Mouse (Mus musculus): ENCODE measurements around the gene Nol9.
"Not testable (repeated sequence)": the region's sequence is repeated elsewhere in the genome, so short reads cannot be mapped to it uniquely, and the experiment has no call there.

Gene Nol9

GRCm38 (mm10) chr4:152010707-152011134 lies 28.4 kb upstream of the Nol9 start:
- no peak for DNase-seq (ENCODE audit: low spot score)

GRCm38 (mm10) chr4:152011171-152011760 lies 27.9 kb upstream of the Nol9 start:
- no peak for DNase-seq (ENCODE audit: low spot score)

- no peak for DNase-seq (ENCODE audit: low spot score)
These were observed 27.0 kb upstream of the Nol9 start for GRCm38 (mm10) chr4:152012109-152012508.

GRCm38 (mm10) chr4:152013036-152013813 lies 25.9 kb upstream of the Nol9 start:
- DNase-seq (ENCODE audit: low spot score): peak; percentile 63

GRCm38 (mm10) chr4:152019073-152019472 lies 20.0 kb upstream of the Nol9 start:
- no peak for DNase-seq (ENCODE audit: low spot score)

GRCm38 (mm10) chr4:152020024-152020423 lies 19.1 kb upstream of the Nol9 start:
- DNase-seq (ENCODE audit: low spot score): no peak

- DNase-seq (ENCODE audit: low spot score): no peak
These were observed 17.5 kb upstream of the Nol9 start for GRCm38 (mm10) chr4:152021568-152022097.

GRCm38 (mm10) chr4:152022506-152022905 lies 16.6 kb upstream of the Nol9 start:
- no peak for DNase-seq (ENCODE audit: low spot score)

GRCm38 (mm10) chr4:152024525-152024924 lies 14.6 kb upstream of the Nol9 start:
- DNase-seq (ENCODE audit: low spot score): no peak

GRCm38 (mm10) chr4:152026751-152027508 lies 12.2 kb upstream of the Nol9 start:
- DNase-seq (ENCODE audit: low spot score): no peak

GRCm38 (mm10) chr4:152027524-152027923 lies 11.6 kb upstream of the Nol9 start, which contains the start of gene Zbtb48:
Gene Zbtb48, minus strand, starts transcription at chr4:152027671.
- peak; percentile 93 for DNase-seq (ENCODE audit: low spot score)

GRCm38 (mm10) chr4:152028456-152028855 lies 10.7 kb upstream of the Nol9 start:
- no peak for DNase-seq (ENCODE audit: low spot score)

GRCm38 (mm10) chr4:152029087-152029486 lies 10.0 kb upstream of the Nol9 start:
- no peak for DNase-seq (ENCODE audit: low spot score)

GRCm38 (mm10) chr4:152029997-152030396 lies 9.1 kb upstream of the Nol9 start:
- no peak for DNase-seq (ENCODE audit: low spot score)

GRCm38 (mm10) chr4:152032922-152033321 lies 6.2 kb upstream of the Nol9 start:
- no peak for DNase-seq (ENCODE audit: low spot score)

- not testable (repeated sequence) for DNase-seq (ENCODE audit: low spot score)
These were observed 2.7 kb upstream of the Nol9 start for GRCm38 (mm10) chr4:152036464-152036863.

- DNase-seq (ENCODE audit: low spot score): no peak
These were observed 716 bp upstream of the Nol9 start, which contains the start of gene Tas1r1 for GRCm38 (mm10) chr4:152038225-152038984. Gene Tas1r1, minus strand, starts transcription at chr4:152038568.

- no peak for DNase-seq (ENCODE audit: low spot score)
These were observed 750 bp downstream of the Nol9 start for GRCm38 (mm10) chr4:152039831-152040310.

- DNase-seq (ENCODE audit: low spot score): no peak
These were observed 3.0 kb downstream of the Nol9 start for GRCm38 (mm10) chr4:152041924-152042641.

- no peak for DNase-seq (ENCODE audit: low spot score)
These were observed 4.0 kb downstream of the Nol9 start for GRCm38 (mm10) chr4:152043171-152043570.

- DNase-seq (ENCODE audit: low spot score): no peak
These were observed 5.5 kb downstream of the Nol9 start for GRCm38 (mm10) chr4:152044609-152045008.

All from ovary, adult 18-20 months (tissue).